Mouse (Mus musculus) neural tube, embryonic 14.5 days (tissue): Measurements from ENCODE around the gene Nmur1. TPM values are rescaled to one million over a fixed set of nuclear protein-coding genes. Genes with fewer than 3 reads are reported as not detected.
"Not testable (repeated sequence)": the region's sequence is repeated elsewhere in the genome, so short reads cannot be mapped to it uniquely, and the experiment has no call there.

Experiments used
- ATAC-seq: fragments of 200-750 bp; cut with Nextera tagmentation; 2 replicates; pipeline ENCODE4 v1.8.0; 2017; ENCODE audit warnings: low read depth, mild to moderate bottlenecking, moderate TSS enrichment, moderate library complexity
- H3K27ac ChIP-seq: fragments of 300-500 bp; sonication (generic); 2 replicates; pipeline ENCODE4 v1.5.1; 2014; ENCODE audit warnings: low read depth, mild to moderate bottlenecking, control low read depth, low read length, moderate library complexity, mixed read lengths
- H3K27me3 ChIP-seq: fragments of 300-500 bp; sonication (generic); 2 replicates; pipeline ENCODE4 v1.6.1; 2014; ENCODE audit warnings: low read length; ENCODE audit not compliant: control insufficient read depth, insufficient read depth
- H3K36me3 ChIP-seq: fragments of 300-500 bp; sonication (generic); 2 replicates; pipeline ENCODE4 v1.6.1; 2014; ENCODE audit warnings: low read length, mixed read lengths; ENCODE audit not compliant: control insufficient read depth, insufficient read depth
- H3K4me1 ChIP-seq: fragments of 300-500 bp; sonication (generic); 2 replicates; pipeline ENCODE4 v1.6.1; 2014; ENCODE audit warnings: low read length; ENCODE audit not compliant: control insufficient read depth, insufficient read depth
- H3K4me2 ChIP-seq: fragments of 300-500 bp; sonication (generic); 2 replicates; pipeline ENCODE4 v1.6.1; 2014; ENCODE audit warnings: mild to moderate bottlenecking, low read depth, low read length, control low read depth
- H3K4me3 ChIP-seq: fragments of 300-500 bp; sonication (generic); 2 replicates; pipeline ENCODE4 v1.5.1; 2014; ENCODE audit warnings: low read depth, low read length, control low read depth, mixed read lengths
- H3K9ac ChIP-seq: fragments of 300-500 bp; sonication (generic); replicated peaks from 2 replicates; pipeline ENCODE4 v1.6.1; 2014; ENCODE audit warnings: low read depth, mild to moderate bottlenecking, control low read depth, low read length, mixed read lengths
- H3K9me3 ChIP-seq: fragments of 300-500 bp; sonication (generic); 2 replicates; pipeline ENCODE4 v1.6.1; 2016; ENCODE audit warnings: low read length; ENCODE audit not compliant: control insufficient read depth
- WGBS: fragments of 180-500 bp; shearing (Covaris S2); extraction: QIAGEN DNeasy Blood & Tissue Kit; methylation state at CpG from one replicate; pipeline ENCODE4 v1.1.7; 2014; 5-methylcytosine and 5-hydroxymethylcytosine counted together
- polyA plus RNA-seq: library from polyadenylated mRNA; unstranded; fragments of >200 nt; fragmentation: Nextera tagmentation; extraction: Ambion mirVana; gene quantifications from 2 replicates; pipeline ENCODE4 v1.2.1, GENCODE M21; 2014

Gene Nmur1
- polyA plus RNA-seq, result not detected in 2 replicates

DNA sequence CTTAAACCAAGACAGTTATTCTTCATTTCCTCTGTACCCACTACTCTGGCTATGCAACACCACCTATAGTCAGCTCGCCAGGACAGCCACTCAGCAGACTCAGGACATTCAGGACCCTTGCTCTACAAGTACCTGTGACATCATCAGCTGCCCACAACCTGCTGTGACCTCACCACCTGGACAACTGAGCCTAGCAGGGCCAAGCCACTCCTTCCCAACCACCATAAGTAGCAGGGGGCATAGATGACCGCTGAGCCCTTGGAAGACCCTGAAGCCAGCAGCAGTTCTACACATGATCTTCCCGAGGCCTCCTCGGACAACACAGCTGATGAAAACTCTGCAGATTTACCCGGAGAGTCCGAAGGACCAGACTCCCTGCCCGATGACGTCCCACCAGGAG, at the start of gene Nmur1, which contains the start of gene Tex44:
TSS of gene Nmur1 (minus strand) at position 101 of the 400 bp plus-strand sequence.
TSS of gene Tex44 (plus strand) at position 202 of the 400 bp plus-strand sequence.
- H3K27ac ChIP-seq, result 0 out of 2 replicates have a peak within 1 kb of the TSS, but pooled peaks have one; percentile 2
- no peaks in the 10 kb centered on the region for H3K36me3 ChIP-seq
- H3K4me2 ChIP-seq, result no peak within 1 kb of the TSS
- WGBS, result 96% methylated on average over 8 of the region's 8 CpGs
- no peaks in the 10 kb centered on the region for H3K9me3 ChIP-seq
- no peak within 1 kb of the TSS for H3K4me3 ChIP-seq
- no peaks in the 10 kb centered on the region for H3K27me3 ChIP-seq
- no peak within 1 kb of the TSS for H3K9ac ChIP-seq
- ATAC-seq, result no peak
- 0 out of 2 replicates have a peak, but pooled peaks cover 4% of the 10 kb centered on the region for H3K4me1 ChIP-seq

DNA sequence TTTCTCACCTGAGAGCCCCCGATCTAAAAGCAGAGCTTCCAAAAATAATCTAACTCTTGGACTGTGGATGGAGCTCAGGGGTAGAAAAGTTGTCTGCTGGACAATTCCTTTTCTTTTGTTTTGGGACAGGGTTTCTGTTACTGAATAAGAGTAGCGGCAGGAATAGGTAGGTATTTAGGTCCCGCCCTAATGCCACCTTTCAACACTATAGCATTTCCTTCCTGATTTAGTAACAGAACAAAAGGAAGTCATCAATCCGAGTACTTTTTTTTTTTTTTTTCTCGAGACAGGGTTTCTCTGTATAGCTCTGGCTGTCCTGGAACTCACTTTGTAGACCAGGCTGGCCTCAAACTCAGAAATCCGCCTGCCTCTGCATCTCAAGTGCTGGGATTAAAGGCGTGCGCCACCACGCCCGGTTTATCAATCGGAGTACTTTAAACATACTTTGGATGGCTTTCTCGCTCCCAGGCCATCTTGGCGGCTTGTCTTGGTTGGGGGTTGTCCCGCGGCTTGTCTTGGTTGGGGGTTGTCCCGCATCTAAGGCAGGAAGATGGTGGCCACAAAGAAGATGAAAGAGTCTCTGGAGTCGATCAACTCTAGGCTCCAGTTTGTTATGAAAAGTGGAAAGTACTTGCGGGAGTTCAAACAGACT, 47.2 kb upstream of the Nmur1 start:
- Histone ChIP-seq H3K36me3 (no peaks in the 10 kb centered on the region), H3K27ac (0 out of 2 replicates have a peak overlapping the region, but pooled peaks have one; percentile 35)
- 95% methylated on average over 18 of the region's 18 CpGs for WGBS

GRCm38 (mm10) chr1:86472197-86472952, 46.3 kb upstream of the Nmur1 start:
- Histone ChIP-seq H3K27me3 (no peaks in the 10 kb centered on the region), H3K27ac (peak overlapping the region; percentile 35; the same call in 1 of the 2 replicates), H3K4me2 (peak overlapping the region; percentile 38), H3K4me1 (peaks cover 7% of the 10 kb centered on the region; the same call in 1 of the 2 replicates), H3K4me3 (no peak overlapping the region), H3K9ac (peak overlapping the region; percentile 47), H3K36me3 (no peaks in the 10 kb centered on the region), H3K9me3 (no peaks in the 10 kb centered on the region)
- peak; percentile 46 for ATAC-seq
- WGBS, result 23% methylated on average over 31 of the region's 31 CpGs

More for the DNA sequence above, 47.2 kb upstream of the Nmur1 start:
- Histone ChIP-seq H3K27me3 (no peaks in the 10 kb centered on the region), H3K9ac (no peak overlapping the region), H3K4me1 (peaks cover 7% of the 10 kb centered on the region; the same call in 1 of the 2 replicates), H3K4me3 (no peak overlapping the region), H3K4me2 (no peak overlapping the region), H3K9me3 (no peaks in the 10 kb centered on the region)
- ATAC-seq, result no peak

DNA sequence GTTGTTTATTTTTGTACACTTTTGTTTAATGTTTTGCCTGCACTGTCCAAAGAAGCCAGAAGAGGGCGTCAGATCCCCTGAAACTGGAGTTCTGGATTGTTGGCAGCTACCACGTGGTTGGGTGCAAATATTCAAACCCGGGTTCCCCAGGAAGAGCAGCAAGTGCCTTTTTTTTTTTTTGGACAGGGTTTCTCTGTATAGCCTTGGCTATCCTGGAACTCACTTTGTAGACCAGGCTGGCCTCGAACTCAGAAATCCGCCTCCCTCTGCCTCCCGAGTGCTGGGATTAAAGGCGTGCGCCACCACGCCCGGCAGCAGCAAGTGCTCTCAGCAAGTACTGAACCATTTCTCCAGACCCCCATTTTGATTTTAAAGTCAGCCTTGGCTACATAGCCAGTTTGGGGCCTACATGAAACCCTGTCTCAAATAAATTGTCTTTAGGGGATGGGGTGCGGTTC, 45.5 kb upstream of the Nmur1 start:
- not testable (repeated sequence) for H3K27ac ChIP-seq, H3K4me1 ChIP-seq, ATAC-seq, H3K36me3 ChIP-seq, H3K4me3 ChIP-seq, H3K27me3 ChIP-seq, H3K9me3 ChIP-seq, H3K9ac ChIP-seq, H3K4me2 ChIP-seq
- 71% methylated on average over 11 of the region's 11 CpGs for WGBS

GRCm38 (mm10) chr1:86470519-86471181, 44.6 kb upstream of the Nmur1 start:
- WGBS, result 82% methylated on average over 12 of the region's 12 CpGs

DNA sequence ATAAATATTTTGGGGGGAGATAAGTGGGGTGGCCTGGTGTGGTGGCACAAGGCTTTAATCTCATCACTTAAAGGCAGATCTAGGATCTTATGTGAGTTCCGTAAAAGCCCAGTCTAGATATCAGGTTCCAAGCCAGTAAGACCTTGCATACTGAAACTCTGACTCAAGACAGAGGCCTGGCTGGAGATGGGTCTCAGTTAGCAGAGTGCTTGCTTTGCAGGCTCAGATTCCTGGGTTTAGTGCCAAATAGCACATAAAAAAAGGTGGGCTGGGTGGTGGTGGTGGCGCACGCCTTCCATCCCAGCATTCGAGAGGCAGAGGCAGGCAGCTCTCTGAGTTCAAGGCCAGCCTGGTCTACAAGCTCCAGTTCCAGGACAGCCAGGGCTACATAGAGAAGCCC, 43.8 kb upstream of the Nmur1 start:
- Histone ChIP-seq H3K4me3 (no peak overlapping the region), H3K4me1 (peaks cover 7% of the 10 kb centered on the region; the same call in 1 of the 2 replicates), H3K27me3 (no peaks in the 10 kb centered on the region), H3K27ac (no peak overlapping the region), H3K4me2 (no peak overlapping the region), H3K9me3 (no peaks in the 10 kb centered on the region), H3K9ac (no peak overlapping the region), H3K36me3 (no peaks in the 10 kb centered on the region)
- no peak for ATAC-seq
- 100% methylated on average over 4 of the region's 4 CpGs for WGBS

More at GRCm38 (mm10) chr1:86470519-86471181, 44.6 kb upstream of the Nmur1 start:
- Histone ChIP-seq H3K4me3 (no peak overlapping the region), H3K4me1 (peaks cover 7% of the 10 kb centered on the region; the same call in 1 of the 2 replicates), H3K27me3 (no peaks in the 10 kb centered on the region), H3K36me3 (no peaks in the 10 kb centered on the region), H3K27ac (no peak overlapping the region), H3K9me3 (no peaks in the 10 kb centered on the region), H3K4me2 (no peak overlapping the region), H3K9ac (no peak overlapping the region)
- no peak for ATAC-seq

DNA sequence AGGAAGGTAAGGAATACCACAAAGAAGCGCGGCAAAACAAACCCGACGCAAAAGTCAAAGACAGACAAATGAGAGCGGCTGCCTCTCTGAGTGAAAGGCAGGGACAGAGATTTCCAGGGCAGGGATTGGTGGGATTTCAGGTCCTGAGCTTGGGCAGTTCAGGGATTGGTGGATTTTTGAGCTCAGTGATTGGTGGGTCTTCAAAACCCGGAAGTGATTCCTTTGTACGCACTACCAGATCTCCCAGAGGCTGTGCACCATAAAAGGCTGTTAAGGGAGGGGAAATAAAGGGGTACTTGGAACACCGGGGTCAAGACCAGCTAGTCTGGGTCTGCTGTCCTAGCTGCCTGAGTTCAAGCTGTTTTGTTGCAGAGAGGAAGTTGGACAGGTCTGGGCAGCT, 41.4 kb upstream of the Nmur1 start:
- Histone ChIP-seq H3K4me2 (no peak overlapping the region), H3K9me3 (no peaks in the 10 kb centered on the region), H3K4me3 (no peak overlapping the region), H3K27ac (no peak overlapping the region), H3K4me1 (peaks cover 5% of the 10 kb centered on the region; the same call in 1 of the 2 replicates), H3K9ac (no peak overlapping the region), H3K27me3 (no peaks in the 10 kb centered on the region), H3K36me3 (no peaks in the 10 kb centered on the region)
- ATAC-seq, result no peak
- WGBS, result 87% methylated on average over 8 of the region's 8 CpGs

GRCm38 (mm10) chr1:86464875-86465224, 38.8 kb upstream of the Nmur1 start:
- H3K4me1 ChIP-seq, result no peaks in the 10 kb centered on the region
- H3K36me3 ChIP-seq, result no peaks in the 10 kb centered on the region
- no peak for ATAC-seq
- no peaks in the 10 kb centered on the region for H3K9me3 ChIP-seq
- no peak overlapping the region for H3K4me3 ChIP-seq
- 0 out of 2 replicates have a peak overlapping the region, but pooled peaks have one; percentile 3 for H3K9ac ChIP-seq
- H3K27me3 ChIP-seq, result no peaks in the 10 kb centered on the region
- 39% methylated on average over 4 of the region's 4 CpGs for WGBS
- H3K4me2 ChIP-seq, result no peak overlapping the region
- H3K27ac ChIP-seq, result peak overlapping the region; percentile 64
